ENCODE assay signal across 35 mouse cellular contexts in the genomic region with DNA sequence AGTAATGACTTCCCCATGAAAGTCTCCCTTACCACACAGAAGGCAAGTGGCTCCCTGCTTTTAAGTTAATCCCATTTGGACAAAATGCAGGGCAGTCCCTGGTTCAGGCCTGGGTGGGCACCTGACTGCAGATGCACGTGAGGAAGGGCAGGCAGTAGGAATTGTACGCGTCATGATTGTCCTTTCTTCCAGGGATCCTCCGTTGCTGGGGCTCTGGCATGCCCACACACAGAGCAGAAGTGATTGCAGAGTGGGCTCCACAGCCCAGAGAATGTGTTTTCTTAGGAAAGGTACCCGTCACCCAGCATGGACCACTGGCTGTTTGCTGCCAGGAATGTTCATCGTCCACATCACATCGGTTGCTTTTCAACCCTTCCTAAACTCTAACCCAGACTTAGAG.
"Had no signal": no experiment of that assay in that cellular context is flagged by ENCODE, and none has a peak within 500 bp of the region (broad histone marks: within the 10 kb centered on the region; RNA-seq: fewer than 3 reads in every experiment).

No protein-coding gene starts in this region.

- H3K27me3 ChIP-seq: heart, embryonic 12.5 days; heart, embryonic 13.5 days; heart, embryonic 15.5 days; hindbrain, embryonic 12.5 days; hindbrain, embryonic 13.5 days; hindbrain, embryonic 15.5 days; intestine, embryonic 15.5 days; kidney, embryonic 15.5 days had no signal

- H3K4me3 ChIP-seq: heart, embryonic 10.5 days; heart, embryonic 12.5 days; heart, embryonic 13.5 days; heart, embryonic 15.5 days; hindbrain, embryonic 10.5 days; hindbrain, embryonic 12.5 days; hindbrain, embryonic 13.5 days; hindbrain, embryonic 15.5 days; intestine, embryonic 15.5 days; kidney, embryonic 15.5 days; layer of hippocampus, adult 2 months had no signal

- H3K9ac ChIP-seq: heart, embryonic 12.5 days; heart, embryonic 13.5 days; heart, embryonic 15.5 days; hindbrain, embryonic 12.5 days; hindbrain, embryonic 13.5 days; hindbrain, embryonic 14.5 days; hindbrain, embryonic 15.5 days; intestine, embryonic 15.5 days; kidney, embryonic 15.5 days had no signal

- H3K4me2 ChIP-seq: heart, embryonic 11.5 days; heart, embryonic 12.5 days; heart, embryonic 13.5 days; heart, embryonic 15.5 days; hindbrain, embryonic 12.5 days; hindbrain, embryonic 13.5 days; hindbrain, embryonic 14.5 days; hindbrain, embryonic 15.5 days; intestine, embryonic 15.5 days; kidney, embryonic 15.5 days had no signal

- H3K9me3 ChIP-seq: heart, embryonic 10.5 days; heart, embryonic 12.5 days; heart, embryonic 13.5 days; heart, embryonic 15.5 days; hindbrain, embryonic 10.5 days; hindbrain, embryonic 12.5 days; hindbrain, embryonic 13.5 days; hindbrain, embryonic 15.5 days; intestine, embryonic 15.5 days; kidney, embryonic 15.5 days had no signal

- H3K27ac ChIP-seq: hindbrain, embryonic 10.5 days; hindbrain, embryonic 12.5 days; hindbrain, embryonic 13.5 days; hindbrain, embryonic 14.5 days; hindbrain, embryonic 15.5 days; hindbrain, postnatal 0 days; intestine, embryonic 15.5 days; kidney, embryonic 15.5 days; kidney, postnatal 0 days; layer of hippocampus, adult 2 months had no signal

- DNase-seq: heart, postnatal 10 days; heart, postnatal 14 days; heart, postnatal 36 days; heart, postnatal 4 days; kidney, adult 11 months; kidney, adult 18-20 months; kidney, adult 2 months; kidney, adult 8-10 months; kidney, adult 9 months; kidney, postnatal 10 days; kidney, postnatal 14 days; kidney, postnatal 25 days; kidney, postnatal 36 days; kidney, postnatal 4 days; layer of hippocampus, adult 9-11 months; layer of hippocampus, postnatal 36 days had no signal

- H3K36me3 ChIP-seq: heart, embryonic 10.5 days; heart, embryonic 15.5 days; hindbrain, embryonic 12.5 days; hindbrain, embryonic 13.5 days; hindbrain, embryonic 15.5 days; intestine, embryonic 15.5 days had no signal

- ATAC-seq: hindbrain, embryonic 16.5 days; hindbrain, postnatal 0 days; inflammation-experienced regulatory T-cells, adult 6 months; intestine, embryonic 15.5 days; intestine, embryonic 16.5 days; intestine, postnatal 0 days had no signal
